Mouse (Mus musculus): ENCODE data around the gene Capn12.

Gene Capn12

DNA sequence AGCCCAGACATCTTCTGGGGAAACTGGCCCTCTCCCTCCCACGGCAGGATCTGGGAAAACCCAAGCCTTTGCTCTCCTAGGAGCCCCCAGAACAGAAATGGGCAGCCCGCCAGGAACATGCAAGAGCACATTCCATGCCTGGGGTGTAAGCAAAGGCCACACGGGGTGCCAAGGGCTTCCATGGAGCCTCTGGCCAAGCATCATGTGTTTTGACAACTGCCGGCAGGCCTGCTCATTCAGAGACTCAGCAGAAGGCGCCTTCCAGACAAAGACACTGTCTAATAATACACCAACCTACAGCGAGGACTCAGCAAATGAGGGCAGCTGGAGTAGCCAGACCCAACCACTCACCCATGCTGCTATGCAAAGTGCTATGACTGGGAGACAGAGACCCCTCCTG, 38.6 kb downstream of the Capn12 start:
- DNase-seq (ENCODE audit: low read depth, low spot score): no peak

DNA sequence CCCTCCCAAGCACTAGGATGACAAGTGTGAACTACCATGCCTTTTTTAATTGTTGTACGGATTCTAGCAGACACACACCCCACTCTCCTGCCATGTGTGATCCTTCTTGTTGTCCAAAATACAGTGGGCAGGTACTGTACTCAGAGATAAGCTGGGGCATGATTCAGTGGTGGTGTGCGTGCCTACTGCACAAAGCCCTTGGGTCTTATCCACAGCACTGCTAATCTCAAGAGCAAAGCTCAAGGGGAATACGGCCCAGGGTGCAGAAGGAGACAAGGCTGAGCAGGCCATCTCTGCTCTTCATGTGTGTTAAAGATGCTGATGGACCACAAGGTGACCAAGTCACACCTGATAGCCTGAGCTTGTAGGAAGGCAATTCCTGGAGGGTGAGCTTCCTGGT, 40.0 kb downstream of the Capn12 start:
- DNase-seq (ENCODE audit: low read depth, low spot score): no peak

DNA sequence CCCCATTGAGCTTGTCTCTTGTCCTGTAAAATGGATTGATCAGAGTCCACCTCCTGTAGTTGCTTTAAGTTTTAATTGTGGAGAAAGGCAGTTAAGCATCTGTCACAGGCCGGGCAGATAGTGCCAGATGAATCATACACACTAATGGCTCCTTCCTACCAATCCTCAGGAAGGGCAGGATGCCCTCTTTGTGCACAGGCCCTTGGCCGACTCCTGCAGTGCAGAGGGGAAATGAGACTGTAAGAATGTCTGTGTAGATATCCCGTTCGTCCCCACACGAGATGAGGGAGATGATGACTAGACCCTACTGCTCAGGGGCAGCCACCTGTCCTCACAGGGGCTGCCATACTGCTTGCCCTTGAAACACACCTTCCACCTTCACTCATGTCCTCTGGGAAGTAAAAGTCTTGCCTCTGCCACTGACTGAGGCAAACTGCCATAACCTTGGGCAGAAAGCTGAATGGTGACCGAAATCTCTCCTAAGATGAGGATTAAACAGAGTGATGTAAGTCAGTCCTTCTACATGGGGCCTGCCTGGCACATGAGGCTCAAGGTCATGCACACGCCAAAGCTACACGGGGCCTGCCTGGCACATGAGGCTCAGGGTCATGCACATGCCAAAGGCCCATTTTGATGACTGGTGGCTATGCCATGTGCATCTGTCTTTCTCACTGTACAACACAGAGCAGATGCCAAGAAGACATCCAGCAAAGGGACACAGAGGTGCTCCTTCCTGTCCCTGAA, 40.7 kb downstream of the Capn12 start:
- no peak for DNase-seq (ENCODE audit: low read depth, low spot score)

DNA sequence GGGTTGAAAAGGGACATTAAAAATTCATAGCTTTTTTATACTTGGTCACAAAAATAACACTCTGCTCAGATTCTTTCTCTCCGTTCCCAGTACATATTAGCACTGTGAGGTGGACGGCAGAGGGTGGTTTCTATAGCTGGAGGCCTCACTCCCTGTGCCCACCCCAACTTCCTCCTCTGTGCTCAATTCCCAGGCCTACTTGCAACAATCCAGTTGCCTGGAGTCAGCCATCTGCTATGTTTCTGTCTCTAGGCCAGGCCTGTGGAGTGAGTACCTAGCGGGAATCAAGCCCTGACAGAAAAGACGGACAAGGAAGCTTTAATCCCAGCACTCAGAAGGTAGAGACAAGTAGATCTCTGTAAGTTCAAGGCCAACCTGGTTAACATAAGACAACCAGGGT, 41.4 kb downstream of the Capn12 start:
- no peak for DNase-seq (ENCODE audit: low read depth, low spot score)

DNA sequence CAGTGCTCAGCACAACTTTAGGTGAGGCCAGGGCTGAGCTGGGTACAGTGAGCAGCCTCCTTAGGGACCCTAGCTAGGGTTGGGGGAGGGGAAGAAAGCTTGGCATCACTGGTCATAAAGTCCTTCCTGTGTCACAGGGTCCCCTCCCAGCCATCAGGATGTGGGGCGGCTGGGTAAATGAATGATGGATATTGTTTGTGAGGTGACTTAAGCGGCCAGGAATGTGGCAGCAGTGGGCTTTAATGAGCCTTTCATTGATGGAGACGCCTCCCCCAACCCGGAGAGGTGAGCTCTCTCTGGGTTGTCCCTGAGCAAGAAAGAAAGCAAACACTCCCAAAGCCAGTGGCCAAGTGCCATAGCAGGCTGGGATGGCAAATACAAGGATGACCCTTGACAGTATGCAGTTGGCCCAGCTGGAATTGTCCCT, 42.7 kb downstream of the Capn12 start:
- DNase-seq (ENCODE audit: low read depth, low spot score): no peak

DNA sequence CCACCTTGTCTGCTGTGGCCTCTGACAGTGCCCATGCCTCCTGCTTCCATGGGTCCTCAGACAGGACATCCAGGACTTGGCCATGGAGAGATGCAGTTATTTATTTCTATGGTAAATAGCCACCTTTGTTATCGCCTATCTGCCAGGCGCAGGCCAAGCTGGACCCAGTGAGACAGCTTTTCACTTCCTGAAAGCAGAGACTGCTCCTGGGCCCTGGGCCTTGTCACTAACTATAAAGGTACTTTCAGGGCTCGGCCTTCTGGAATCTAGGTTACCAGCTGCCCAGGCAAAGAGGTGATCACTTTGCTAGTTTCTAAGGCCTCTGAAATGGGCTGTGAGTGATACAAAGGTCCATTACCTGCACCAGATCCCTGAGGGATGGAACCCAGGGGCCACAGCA, 43.6 kb downstream of the Capn12 start:
- no peak for DNase-seq (ENCODE audit: low read depth, low spot score)

DNA sequence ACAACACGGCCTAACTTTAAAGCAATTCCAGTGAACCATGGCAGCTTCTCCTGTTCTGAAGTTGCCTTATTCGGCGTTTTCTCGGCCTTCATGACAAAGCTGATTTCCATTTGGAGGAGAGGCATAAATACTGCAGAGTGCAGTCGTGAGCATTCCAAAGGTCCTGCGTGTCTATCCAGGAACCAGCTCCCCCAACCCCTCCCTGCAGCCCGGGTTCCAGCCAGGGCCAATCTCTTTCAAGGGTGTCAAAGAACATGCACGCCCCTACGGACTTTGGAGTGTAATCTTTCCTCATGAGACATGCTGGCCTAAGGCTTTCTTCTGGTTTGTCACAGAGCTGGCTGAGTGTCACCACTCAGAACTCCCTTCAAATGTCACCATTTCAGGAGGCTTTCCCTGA, 44.1 kb downstream of the Capn12 start:
- no peak for DNase-seq (ENCODE audit: low read depth, low spot score)

DNA sequence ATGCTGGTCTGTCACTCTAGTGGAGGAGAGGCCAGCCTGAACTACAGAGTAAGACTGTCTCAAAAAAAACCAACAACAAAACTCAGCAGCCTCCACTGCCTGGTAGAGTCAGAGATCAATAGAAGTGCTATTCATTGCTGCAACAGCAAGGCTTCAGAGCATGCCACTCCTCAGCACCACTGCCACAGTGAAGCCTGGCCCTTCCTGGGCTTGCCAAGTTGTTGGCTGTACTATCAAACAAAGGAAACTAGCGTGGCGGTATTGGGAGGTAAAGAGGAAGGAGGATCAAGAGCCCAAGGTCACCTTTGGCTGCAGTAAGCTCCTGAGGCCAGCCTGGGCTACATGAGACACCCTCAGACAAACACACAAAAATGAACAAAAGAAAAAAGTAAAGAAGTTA, 45.0 kb downstream of the Capn12 start:
- DNase-seq (ENCODE audit: low read depth, low spot score): no peak

DNA sequence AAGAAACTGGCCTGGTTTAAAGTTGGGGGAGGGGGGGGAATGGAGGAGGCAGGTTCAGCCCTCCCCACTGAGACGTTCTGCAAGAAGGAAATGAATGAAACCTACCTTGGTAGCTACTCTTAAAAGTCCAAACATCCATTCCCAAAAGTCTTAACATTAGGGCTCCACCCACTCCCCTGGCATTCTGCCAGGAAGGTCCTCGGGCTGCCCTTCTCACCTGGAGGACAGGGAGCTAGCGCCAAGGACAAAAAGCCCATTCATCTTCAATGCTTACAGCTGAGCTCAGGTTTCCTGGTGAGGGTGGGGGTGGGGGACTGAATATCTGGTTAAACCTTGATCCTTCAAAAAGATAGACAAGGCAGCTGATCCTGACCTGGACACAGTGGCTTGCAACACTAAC, 48.2 kb downstream of the Capn12 start:
- peak; percentile 57 for DNase-seq (ENCODE audit: low read depth, low spot score)

DNA sequence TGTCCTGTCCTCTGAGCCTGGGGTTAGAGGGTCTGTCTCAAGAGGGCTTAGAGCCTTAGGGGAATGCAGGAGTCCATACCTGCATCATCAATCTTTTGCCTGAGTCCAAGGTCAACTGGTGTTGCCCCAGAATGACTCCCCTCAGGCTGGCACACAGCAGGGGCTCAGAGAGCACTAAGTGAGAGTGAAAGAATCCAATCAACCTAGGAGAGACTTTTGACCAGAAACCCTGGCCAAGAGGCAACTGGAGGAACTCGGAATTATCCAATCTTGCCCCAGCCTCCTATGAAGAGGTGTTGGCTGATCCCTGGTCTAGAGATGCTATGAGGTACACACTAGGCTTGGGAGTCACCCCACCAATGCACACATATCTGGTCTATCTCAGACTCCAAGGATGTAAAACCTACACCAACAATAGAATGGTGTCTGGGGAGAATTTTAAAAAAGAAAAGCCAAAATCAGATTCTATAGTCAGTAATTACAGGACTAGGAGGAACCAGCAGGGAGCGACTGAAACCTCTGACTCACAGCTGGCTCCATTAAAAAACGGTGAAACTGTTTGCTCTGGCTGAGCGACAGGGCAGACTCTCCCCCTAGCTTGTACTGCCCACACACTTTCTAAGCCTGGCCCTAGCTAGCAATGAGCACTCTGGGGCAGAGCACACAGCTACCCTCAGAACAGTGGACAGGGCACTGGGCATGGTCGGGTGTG, 49.3 kb downstream of the Capn12 start:
- DNase-seq (ENCODE audit: low read depth, low spot score): no peak

DNA sequence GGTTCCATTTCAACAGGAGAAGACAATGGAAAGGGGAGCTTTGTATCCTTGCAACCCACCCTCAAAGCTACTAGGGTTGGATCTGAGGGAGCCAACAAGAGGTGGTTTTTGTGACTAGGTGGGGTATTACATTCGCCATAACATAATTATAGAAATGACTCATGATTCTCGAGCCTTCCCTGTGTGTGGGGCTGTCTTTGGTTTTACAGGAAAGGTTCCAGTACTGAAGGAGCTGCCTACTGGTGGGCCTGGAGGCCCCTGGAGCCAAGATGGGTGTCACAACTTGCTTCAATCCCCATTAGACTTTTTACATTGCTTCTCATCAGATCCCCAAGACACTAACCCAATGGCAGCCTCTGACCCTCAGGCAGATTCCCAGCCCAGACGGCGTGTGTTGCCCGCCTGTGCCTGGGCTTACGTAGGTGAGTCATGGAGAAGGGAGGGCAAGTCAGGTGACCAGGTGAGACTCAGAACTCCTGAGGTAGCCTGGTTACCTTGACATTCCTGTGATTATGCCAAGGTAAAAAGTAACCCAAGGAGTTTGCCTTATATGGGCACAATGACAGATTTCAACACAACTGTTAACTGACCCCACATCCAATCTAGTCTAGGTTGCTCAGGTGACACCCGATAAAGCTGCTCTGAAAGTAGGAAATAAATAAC, 49.9 kb downstream of the Capn12 start:
- no peak for DNase-seq (ENCODE audit: low read depth, low spot score)

DNA sequence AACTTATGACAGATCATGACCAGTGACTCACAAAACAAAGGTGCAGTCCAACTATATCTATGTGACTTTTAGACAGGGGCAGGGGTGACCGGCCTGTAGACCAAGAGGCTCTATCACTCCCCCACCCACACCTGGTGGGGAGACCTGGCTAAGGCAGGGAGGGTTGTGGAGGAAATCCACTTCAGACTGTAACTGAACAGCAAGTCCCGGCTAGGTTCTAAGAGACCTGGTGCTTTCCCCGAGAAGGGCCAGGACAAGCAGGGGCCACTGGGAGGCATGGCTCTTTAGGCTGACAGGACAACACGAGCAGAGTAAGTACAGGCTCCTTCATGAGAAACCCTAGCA, 50.4 kb downstream of the Capn12 start:
- DNase-seq (ENCODE audit: low read depth, low spot score): no peak

DNA sequence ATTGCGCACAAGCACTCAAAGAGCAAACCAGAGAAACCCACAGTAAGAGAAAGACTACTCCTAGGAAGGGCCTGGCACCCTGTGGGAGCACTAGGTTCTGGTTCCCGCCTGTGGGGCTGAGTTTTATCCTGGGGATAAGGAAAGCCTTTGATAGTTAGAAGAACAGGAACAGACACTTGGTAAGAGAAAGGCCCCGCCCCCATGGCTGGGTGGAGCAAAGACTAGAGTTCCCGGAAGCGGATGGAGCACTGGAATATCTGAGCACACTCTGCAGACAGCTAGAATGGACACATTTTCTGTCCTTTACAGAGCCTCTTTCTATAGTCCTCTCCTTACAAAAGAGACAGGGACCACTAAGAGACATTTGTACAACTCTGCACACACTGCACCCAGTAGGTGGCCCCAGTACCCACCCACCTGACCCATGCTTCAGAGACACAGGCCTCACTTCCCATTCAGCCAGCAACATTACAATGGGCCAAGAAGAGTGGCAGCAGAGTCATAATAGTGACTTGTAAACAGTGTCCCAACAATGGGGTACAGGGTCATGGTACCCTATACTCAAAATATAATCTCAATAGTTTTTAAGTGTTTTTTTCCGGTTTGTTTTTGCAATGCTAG, 51.3 kb downstream of the Capn12 start:
- DNase-seq (ENCODE audit: low read depth, low spot score): peak; percentile 78

DNA sequence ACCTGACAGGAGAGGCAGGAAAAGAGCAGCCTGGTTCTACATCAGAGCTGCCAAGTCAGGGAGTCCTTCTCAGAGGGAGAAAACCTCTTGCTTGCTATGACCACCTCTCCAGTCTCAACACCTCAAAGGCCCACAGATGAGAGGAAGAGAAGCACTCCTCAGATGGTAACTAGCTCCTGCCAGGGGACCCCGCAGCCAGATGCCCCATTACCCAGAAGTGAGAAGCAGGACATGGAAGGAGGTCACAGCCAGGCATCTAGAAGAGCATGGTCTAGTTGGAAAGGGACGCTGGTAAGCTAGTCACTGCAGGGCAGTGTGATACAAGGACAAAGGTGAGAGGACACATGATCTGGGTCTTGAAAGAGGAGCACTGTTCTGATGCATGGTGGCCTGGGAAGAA, 52.6 kb downstream of the Capn12 start:
- DNase-seq (ENCODE audit: low read depth, low spot score): no peak

DNA sequence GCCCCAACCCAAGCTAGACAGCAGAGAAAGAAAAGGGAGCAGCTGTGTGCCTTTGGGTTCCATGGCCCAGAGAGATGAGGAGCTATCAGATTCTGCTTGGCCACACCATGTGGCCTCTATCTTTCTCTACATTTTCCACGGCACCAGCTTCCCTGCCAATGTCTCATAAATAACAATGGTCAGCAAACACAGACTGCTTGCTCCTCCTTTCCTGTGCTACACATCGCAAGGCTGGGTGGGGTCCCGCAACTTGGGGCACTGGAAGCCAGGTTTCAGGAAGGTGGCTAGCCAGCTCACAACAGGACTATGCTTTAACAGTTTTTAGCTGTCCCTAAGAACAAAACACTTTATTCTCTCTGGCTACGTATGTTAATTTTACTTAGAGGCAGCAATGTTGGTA, 55.6 kb downstream of the Capn12 start:
- no peak for DNase-seq (ENCODE audit: low read depth, low spot score)

DNA sequence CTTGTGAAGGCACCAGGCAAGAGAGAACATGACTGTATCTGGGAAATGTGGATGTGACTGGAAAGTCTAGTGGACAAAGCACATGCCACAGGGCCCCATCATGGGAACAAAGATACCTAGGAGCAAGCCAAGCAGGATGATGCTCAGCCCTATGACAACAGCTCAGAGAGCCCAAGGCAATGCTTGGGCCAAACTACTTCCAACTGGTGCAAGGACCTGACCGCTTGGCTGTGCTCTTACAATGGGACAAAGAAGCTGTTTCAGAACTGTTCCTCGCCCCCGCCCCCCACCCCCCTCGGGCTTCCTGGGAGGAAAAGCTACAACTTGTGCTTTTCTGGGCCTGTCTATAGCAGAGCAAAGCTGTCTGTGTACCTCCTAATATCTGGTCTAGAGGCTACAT, 57.4 kb downstream of the Capn12 start:
- DNase-seq (ENCODE audit: low read depth, low spot score): peak; percentile 62

DNA sequence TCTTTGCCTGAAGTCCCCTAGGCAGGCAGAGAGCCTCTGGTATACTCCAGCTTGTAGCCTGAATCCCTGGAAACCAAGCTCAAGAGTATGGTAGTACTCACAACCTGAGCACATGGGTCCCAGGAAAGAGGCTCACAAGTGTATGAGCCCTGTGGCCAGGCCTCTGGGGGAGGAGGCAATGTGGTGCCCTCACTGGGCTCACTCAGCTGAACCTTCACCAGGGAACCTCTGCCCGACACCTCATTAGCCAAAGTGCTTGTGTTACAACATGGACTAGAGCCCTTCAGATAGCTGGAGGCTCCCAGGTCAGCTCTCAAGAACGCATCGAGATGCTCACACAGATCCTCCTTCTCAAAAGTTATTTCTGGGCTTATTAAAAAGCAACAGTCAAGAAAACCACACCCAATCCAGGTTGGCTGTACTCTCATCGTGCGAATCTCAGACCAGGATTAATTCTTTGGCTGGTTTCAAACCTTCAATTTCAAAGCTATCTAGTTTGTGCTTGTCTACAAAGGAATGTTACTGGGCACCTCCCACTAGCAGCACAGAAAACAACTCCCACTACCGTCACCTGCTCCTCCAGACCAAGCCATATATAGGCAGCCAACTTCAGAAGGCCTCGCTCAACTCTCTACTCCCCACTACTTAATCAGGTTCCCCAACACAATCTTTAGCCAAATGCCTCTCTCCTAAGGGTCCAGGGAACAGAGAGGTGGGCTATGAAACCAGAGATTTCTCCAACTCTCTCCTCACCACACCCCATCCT, 58.4 kb downstream of the Capn12 start:
- DNase-seq (ENCODE audit: low read depth, low spot score): no peak

DNA sequence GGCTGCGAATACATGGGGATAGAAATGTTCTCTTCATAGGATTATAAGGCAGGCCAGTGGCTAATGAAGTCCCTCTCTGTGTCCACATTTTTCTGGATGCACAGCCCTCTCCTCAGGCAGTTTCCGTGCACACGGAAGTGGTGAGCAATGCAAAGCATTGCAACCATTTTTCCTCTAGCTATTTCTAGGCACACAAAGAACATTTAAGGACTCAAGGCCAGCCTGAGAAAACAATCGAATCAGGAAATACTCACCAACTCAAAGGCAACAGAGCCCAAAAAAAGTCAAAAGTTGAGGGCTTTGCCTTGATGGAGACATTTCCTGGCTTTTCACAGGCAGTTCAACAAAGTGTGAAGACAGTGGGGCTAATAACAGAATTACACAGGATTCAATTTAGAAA, 59.9 kb downstream of the Capn12 start:
- no peak for DNase-seq (ENCODE audit: low read depth, low spot score)

DNA sequence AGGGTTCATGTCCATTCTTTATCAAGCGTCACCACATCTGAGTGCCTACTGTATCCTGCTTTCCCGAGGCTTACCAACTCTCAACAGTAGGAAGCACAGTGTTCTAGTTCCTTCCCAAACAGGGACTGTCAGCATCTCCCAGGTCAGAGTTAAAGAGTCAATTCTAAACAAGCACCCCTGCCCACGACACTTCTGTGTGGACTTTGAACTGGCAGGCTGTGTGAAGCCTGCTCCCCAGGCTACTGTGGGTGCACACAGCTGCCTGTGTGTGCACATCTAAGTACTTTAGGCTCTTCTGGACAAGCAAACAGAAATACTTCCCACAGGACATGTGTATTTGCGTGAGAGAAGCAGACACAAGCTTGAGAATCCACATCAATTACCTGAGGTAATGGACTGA, 60.3 kb downstream of the Capn12 start:
- no peak for DNase-seq (ENCODE audit: low read depth, low spot score)
